Mouse (Mus musculus): Measurements from ENCODE around the gene Ugt1a10. TPM values are rescaled to one million over a fixed set of nuclear protein-coding genes. Genes with fewer than 3 reads are reported as not detected.

Ugt1a10 gene
- total RNA-seq, 2 experiments from 2014 or later: not detected

DNA sequence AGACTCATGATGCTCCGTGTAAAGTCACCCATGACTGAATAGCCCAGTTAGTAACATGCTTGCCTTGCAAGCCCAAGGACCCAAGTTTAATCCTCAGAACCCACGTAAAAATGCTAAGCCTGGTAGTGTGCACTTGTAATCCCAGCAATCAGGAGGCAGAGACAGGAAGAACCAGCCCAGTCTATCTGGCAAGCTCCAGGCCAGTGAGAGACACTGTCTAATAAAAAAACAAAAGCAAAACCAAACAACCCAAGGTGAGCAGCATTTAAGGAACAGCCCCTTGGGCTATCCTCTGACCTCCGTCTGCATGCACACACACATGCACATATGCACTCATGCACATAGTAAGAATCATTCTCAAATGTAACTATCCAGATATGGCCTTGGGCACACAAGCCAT, 174.4 kb downstream of the Ugt1a10 start:
- no peak for ATAC-seq (replicated peaks; ENCODE audit: poor library complexity)

- ATAC-seq (replicated peaks; ENCODE audit: poor library complexity): no peak
Observed at GRCm38 (mm10) chr1:88229986-88230385, 174.8 kb downstream of the Ugt1a10 start.

GRCm38 (mm10) chr1:88230421-88230820, 175.2 kb downstream of the Ugt1a10 start:
- ATAC-seq (replicated peaks; ENCODE audit: poor library complexity): no peak

- no peak for ATAC-seq (replicated peaks; ENCODE audit: poor library complexity)
Observed at GRCm38 (mm10) chr1:88230981-88231802, 176.0 kb downstream of the Ugt1a10 start.

GRCm38 (mm10) chr1:88231803-88232499, 176.8 kb downstream of the Ugt1a10 start:
- no peak for ATAC-seq (replicated peaks; ENCODE audit: poor library complexity)

- ATAC-seq (replicated peaks; ENCODE audit: poor library complexity): no peak
Observed at GRCm38 (mm10) chr1:88232664-88233380, 177.6 kb downstream of the Ugt1a10 start.

DNA sequence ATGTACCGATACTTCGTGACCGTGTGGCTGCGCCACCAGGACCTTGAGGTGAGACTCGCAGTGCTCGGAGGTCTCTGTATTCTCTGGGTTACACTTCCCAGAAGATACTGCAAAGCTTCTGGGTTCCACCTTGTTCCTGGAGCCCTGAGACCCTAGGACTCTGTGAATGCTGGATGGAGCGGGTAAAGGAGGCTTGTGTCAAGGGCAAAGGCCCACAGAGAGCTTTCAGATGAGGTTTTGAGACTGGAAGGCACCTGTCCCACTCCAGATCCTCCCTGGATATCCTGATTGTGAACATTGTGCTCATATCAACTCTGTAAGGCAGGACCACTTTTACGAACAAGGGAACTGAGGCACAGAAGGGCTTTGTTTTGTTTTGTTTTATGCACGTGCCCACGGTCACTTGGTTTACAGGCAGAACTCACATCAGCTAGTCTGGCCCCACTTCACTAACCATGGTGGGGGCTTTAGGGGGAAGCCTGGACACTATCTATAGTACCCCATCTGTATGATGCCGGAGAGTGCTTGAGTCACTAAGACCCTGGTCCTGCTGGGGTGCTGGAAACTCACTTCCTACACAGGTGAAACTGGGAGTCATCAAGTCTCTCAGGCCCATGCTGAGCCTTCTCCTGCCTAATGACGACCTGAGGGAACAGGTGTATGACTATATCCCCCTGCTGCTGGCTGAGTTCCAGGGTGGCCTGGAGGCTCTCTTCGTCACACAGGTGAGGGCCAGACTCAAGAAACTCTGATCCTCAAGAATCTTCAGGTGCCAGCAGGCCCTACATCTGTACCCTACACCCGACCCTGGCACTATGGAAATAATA, 178.4 kb downstream of the Ugt1a10 start:
- no peak for ATAC-seq (replicated peaks; ENCODE audit: poor library complexity)

DNA sequence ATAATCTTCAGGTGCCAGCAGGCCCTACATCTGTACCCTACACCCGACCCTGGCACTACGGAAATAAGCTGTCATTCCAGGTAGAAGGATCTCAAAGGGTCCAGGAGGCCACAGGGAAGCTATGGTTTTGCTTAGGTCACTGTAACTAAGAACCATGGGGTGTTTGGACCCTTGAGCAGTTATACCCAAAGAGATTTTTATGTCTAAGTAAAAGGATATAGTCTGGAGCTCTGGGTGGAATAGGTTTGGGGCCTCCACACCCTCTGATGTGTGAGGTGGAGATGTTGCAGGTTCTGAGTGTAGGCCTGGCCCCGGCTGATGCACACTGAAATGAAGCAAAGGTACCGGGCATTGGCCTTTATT, 179.0 kb downstream of the Ugt1a10 start:
- ATAC-seq (replicated peaks; ENCODE audit: poor library complexity): no peak

DNA sequence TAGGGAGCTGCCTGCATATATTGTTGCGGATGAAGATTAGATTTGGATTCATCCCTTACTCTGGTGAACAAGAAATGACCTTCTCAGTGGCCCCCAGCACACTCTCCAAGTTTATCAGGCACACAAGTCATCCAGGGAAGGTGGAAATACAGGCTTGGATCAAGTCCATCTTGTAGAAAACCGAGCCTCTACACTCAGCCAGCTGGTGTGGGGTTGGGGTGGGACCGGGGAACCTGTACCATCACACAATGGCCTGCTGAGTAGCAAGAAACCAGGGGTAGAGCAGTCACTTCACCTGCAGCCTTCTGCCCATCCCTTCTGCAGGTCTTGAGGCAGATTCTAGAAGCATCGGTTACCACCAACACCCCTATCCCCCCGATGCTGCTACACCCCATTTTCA, 179.5 kb downstream of the Ugt1a10 start:
- no peak for ATAC-seq (replicated peaks; ENCODE audit: poor library complexity)

DNA sequence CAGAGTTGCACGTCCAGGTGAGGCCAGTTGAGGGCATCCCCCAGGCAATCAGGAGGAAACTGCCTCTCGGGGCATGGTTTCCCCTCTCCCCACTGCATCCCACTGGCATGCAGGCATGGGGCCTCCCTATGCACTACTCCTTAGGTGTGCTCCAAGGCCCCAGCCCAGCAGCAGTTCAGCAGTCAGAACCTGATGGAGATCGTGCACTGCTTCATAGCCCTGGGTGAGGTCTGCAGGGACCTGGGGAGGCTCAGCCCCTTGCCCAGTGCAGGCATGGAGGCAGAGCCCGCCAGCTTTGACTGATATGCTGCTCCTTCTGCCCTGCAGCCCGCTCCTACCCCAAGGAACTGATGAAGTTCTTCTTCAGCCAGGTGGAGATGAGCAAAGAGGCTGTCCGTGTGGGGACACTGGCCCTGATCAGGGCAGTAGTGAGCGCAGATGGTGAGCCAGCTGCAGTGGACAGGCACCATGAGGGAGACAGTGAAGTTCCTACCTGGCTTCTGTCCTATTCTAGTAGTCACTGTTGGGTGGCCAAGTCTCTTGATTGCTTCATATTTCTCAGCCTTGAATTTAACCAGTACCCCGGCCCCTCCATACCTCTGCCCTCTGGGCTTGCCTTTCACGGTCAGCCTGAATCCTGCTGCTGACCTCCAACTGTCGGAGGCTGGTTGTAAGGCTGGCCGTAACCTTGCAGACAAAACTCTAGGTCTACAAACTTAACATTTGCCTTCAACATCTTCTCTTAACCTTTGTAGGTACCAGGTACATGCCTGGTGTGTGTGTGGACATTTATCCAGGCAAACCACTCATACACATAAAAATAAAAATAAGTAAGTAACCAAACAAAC, 180.1 kb downstream of the Ugt1a10 start:
- no peak for ATAC-seq (replicated peaks; ENCODE audit: poor library complexity)

DNA sequence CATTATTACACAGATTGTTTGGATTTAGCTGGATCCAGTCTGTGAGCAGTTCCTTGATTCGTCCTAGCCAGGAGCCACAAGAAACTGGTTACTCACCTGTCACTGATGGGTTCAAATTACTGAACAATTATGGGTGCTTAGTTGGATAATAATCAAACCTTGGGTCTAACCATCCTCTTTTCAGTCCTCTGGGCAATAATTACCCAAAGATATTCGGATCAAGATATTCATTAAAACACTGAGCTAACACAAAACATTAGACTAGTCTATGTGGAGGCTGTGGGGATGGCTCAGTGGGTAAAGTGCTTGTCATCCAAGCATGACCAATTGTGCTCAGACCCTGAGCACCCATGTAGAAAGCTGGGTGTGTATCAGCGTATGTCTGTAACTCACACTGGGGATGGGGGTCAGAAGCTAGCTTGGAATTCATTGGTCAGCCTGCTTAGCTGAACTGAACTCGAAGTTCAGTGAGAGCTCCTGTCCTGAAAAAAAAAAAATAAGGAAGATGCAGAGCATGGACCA, 180.8 kb downstream of the Ugt1a10 start:
- no peak for ATAC-seq (replicated peaks; ENCODE audit: poor library complexity)

DNA sequence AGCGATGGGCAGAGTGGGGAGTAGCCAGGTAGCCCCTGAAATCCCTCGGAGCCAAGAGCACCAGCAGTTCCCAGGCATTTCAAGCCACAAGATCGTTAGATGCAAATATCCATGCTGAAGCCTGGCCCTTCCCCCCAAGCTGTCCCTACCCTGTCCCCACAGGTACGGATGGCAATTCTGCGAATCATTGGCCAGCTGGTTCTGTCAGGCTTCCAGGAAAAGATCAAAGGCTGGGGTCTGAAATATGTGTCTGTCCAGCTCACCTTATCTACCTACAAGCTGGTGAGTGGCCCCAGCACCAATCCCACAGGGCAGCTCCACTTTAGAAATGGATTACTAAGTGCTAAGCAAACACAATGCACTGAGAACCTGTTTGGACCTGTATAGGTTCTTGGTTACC, 182.1 kb downstream of the Ugt1a10 start:
- ATAC-seq (replicated peaks; ENCODE audit: poor library complexity): no peak

- ATAC-seq (replicated peaks; ENCODE audit: poor library complexity): no peak
Observed at GRCm38 (mm10) chr1:88238771-88239170, 183.6 kb downstream of the Ugt1a10 start.

- ATAC-seq (replicated peaks; ENCODE audit: poor library complexity): no peak
Observed at GRCm38 (mm10) chr1:88240072-88240471, 184.9 kb downstream of the Ugt1a10 start.

GRCm38 (mm10) chr1:88240579-88240978, 185.4 kb downstream of the Ugt1a10 start:
- no peak for ATAC-seq (replicated peaks; ENCODE audit: poor library complexity)

- no peak for ATAC-seq (replicated peaks; ENCODE audit: poor library complexity)
Observed at GRCm38 (mm10) chr1:88243861-88244260, 188.7 kb downstream of the Ugt1a10 start.

GRCm38 (mm10) chr1:88245881-88246280, 190.7 kb downstream of the Ugt1a10 start:
- no peak for ATAC-seq (replicated peaks; ENCODE audit: poor library complexity)

GRCm38 (mm10) chr1:88246386-88246785, 191.2 kb downstream of the Ugt1a10 start:
- no peak for ATAC-seq (replicated peaks; ENCODE audit: poor library complexity)

- no peak for ATAC-seq (replicated peaks; ENCODE audit: poor library complexity)
Observed at GRCm38 (mm10) chr1:88247660-88248059, 192.5 kb downstream of the Ugt1a10 start.

- ATAC-seq (replicated peaks; ENCODE audit: poor library complexity): peak; percentile 26
Observed at GRCm38 (mm10) chr1:88248658-88249057, 193.5 kb downstream of the Ugt1a10 start.
